ENCODE assay signal across 8 mouse cellular contexts in genomic region chr11:9010853-9011339, GRCm38 (mm10). TPM values are rescaled to one million over a fixed set of nuclear protein-coding genes. Genes with fewer than 3 reads are reported as not detected.
DNase-seq lines count a peak whose midpoint lies in the region; ATAC-seq and TF ChIP-seq lines count a peak whose summit lies in the region.

Gene Hus1 (minus strand): TSS chr11:9011191.

- no peaks in the 10 kb centered on the region for H3K4me1 ChIP-seq in cortical plate, adult 2 months (ENCODE audit: control insufficient read depth, insufficient read depth, low read length)

- peak; percentile 87 for DNase-seq in gastrocnemius, postnatal 10 days
- DNase-seq in induced T-regulatory cell, adult 2 months (ENCODE audit: low read depth): peak; percentile 77
- DNase-seq in left cerebral cortex, adult 9 months (ENCODE audit: low spot score in 2 of 2): peak; percentile 18 to 73
- DNase-seq in right cerebral cortex, postnatal 14 days: peak; percentile 77
- DNase-seq in urinary bladder, postnatal 36 days (ENCODE audit: low spot score in 2 of 2): peak; percentile 84 to 87

- TF ChIP-seq POLR2A in cortical plate, adult 2 months (IDR thresholded peaks at IDR 0.05; ENCODE audit: extremely low read depth, insufficient read depth, low read length): peak; percentile 66

- H3K27ac ChIP-seq in cortical plate, adult 2 months (ENCODE audit: insufficient read depth, low read length): peak within 1 kb of the TSS; percentile 52; the same call in 1 of the 2 replicates

- no peak for TF ChIP-seq CTCF in cortical plate, adult 2 months (IDR thresholded peaks at IDR 0.05; ENCODE audit: extremely low read depth, insufficient read depth, low read length)

- ATAC-seq in activated CD4-positive, CD25-positive, alpha-beta regulatory T cell, adult 4 months: peak; percentile 78
- peak; percentile 94 for ATAC-seq in megakaryocyte progenitor cell, adult 5-6 weeks (replicated peaks; ENCODE audit: poor library complexity)

- H3K4me3 ChIP-seq in cortical plate, adult 2 months (ENCODE audit: insufficient read depth, low read length): peak within 1 kb of the TSS; percentile 85

RNA-seq across cellular contexts. Expression of gene Hus1, which starts in this region (rescaled TPM):
- 1 to 10 TPM; 6.9 to 7.6 TPM for polyA plus RNA-seq in activated CD4-positive, CD25-positive, alpha-beta regulatory T cell, adult 4 months (2017; shearing (Covaris generic))
- 12.1 and 12.8 TPM in 2 replicates for polyA plus RNA-seq in cortical plate, adult 2 months (2012; rRNA removed)
- total RNA-seq in gastrocnemius, postnatal 10 days (2021): 1 to 10 TPM; 7.7 to 8.0 TPM
- total RNA-seq in megakaryocyte progenitor cell, adult 5-6 weeks (2015): 21.2 and 29.5 TPM in 2 replicates
- 17.5 and 23.7 TPM in 2 replicates for total RNA-seq in megakaryocyte progenitor cell, adult 5-6 weeks (2017)

Comparison
In these comparisons a context has a peak if more than half of its experiments do, and no peak if none do; other contexts are left out.
1. Peak in every context shown above with its lines: DNase-seq, ATAC-seq, H3K4me3 ChIP-seq and H3K27ac ChIP-seq.